Mouse (Mus musculus): ENCODE measurements around the gene Mnx1.
"Not testable (repeated sequence)": the region's sequence is repeated elsewhere in the genome, so short reads cannot be mapped to it uniquely, and the experiment has no call there.

The Mnx1 gene

DNA sequence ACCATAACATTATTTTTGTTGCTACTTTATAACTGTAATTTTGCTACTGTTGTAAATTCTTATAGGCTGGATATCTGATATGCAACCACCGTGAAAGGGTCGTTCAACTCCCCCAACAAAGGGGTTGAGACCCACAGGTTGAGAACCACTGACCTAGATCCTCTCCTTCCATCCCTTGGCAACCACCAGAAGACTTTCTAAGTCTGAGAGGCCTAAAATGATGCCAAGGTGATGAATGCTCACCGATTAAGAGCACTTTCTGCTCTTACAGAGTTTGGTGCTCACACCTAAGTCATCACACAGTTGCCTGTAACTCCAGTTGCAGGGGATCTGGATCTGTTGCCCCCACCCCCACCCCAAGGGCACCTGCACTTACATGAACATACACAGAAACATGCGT is 8.8 kb downstream of the Mnx1 start:
- DNase-seq (ENCODE audit: low spot score in 2 of 2) = no peak

DNA sequence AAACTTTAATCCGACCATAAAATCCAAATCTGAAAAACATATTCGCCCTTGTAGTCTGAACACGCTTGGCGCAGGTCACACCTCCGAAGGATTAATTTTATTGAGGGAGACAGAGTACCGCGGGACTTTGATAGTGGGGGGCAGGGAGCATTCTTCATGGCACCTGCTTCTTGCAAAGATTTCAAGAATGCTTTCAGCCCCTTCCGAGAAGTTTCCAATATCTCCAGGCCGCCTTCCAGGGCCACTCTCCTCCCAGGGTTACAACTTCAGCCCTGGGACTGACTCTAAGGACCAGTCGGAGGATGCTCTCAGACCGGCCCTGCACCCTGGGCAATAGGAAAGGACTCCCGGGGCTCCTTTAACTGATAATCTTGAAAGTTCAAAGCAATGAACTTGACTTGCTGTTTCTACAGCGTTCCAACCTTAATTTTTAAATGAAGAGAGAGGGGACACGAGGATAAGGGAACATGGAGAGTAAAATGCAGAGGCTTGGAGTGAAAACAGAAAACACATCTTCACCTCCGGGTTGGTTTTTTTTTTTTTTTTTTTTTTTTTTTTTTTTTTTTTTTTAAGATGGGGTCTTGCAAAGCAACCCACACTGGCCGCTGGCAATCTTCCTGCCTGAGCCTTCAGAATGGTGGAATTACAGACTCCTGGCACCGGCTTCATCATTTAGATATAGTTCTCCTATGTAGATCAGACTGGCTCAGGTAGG is 9.8 kb downstream of the Mnx1 start:
- no peak for DNase-seq (ENCODE audit: low spot score in 2 of 2)

DNA sequence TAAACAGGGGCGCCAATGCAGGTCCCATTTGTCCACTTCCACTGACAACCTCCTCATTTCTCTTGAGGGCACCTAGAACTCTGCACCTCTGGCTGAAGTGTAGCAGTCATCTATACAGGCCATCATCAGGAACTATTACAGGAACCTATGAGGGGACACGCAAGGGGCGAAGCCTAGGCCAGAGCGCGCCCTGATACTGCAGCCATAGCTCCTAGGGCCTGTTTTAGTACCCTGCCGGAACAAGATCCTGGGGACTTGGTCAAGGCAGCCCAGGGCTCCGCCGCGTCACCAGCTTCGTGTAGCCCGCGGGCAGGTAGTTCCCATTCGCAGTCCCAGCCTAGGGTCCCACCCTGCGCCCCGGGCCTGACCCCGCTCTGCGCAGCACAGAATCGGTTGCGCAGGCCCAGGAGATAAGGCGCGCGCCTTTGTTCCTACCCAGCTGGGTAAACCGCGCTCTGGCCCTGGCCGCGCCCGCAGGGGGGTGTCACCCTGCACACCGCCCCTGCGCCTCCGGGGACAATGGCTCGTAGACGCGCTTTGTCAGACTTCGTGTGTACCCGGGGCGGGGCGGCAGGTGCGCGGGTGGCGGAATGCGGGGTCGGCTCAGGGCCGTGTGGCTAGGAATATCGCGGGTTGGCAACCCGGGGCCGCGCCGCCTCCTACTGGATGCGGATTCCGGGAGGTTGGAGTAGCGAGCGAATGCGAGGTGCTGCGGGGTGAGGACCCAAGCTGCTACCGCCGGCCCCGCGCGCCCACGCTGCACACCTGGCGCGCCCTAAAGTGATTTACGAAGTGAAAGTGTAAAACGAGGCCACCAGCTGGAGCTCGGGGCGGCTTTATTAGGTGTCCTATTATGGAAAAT is 10.6 kb downstream of the Mnx1 start:
- DNase-seq (ENCODE audit: low spot score in 2 of 2) = no peak

DNA sequence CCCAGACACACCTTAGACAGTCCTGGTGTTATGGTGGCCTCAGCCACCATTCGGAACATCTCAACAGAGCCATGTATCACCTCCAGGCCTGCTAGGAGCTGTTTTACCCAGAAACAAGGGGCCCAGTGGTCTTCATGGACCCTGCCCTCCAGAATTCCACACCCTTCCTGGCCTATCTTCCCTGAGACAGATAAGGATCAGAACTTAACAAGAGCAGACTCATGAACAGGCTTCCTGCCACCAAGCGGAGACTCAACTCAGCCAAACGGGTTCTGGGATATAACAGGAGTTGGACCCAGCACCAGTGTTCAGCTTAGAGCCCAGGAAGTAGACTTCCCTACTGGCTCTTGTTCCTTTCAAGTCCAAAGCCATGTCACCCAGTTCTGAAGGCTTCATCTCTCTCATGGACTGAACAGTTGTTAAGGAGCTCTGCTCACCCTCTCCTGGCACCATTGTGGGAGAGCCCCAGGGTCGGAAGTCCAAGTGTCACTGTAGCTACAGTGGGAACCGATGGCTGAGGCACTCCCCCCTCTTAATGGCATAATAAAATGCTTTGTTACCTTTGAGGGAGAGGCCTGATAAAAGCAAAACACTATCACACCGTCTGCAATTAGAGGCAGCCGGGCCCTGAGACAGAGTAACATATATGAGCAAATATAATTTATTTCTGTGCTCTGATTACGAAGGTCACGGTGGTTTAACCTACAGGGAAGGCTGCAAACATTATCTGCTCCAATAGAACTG is 15.2 kb downstream of the Mnx1 start:
- no peak for DNase-seq (ENCODE audit: low spot score in 2 of 2)

DNA sequence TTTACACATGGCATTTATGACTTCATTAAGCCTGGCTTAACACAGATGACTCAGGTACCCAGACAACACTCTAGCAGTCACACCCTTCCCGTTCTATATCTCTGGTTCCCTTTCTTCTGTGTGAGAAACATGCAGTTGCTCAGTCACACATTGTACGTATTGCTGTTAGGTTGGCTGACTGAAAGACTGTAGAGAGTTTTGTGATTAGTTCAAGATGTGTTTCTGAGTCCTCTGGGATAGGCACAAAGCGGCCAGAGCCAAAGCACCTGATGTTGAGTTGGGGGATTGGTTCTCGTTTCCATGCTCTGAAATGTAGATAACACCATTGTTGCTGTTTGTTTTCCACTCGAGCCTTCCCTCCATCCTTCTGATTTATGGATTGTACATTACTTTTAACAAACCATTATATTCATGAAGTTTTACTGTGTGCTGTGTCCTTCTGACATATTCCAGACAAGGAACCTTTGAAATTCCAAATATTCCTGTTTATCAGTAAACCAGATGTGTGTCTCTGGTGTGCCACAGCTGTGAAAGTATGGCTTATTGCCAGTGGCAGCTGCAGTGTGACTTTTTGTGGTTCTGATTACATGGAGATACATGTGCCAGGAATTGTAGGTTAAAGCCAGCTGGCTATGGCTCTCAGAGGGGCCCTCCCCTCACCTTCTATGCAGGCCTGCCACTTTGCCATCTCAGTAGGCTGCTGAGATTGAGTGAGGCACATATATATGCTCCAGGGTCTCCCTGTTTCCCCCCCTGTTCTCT is 21.2 kb downstream of the Mnx1 start:
- DNase-seq (ENCODE audit: low spot score in 2 of 2) = no peak

DNA sequence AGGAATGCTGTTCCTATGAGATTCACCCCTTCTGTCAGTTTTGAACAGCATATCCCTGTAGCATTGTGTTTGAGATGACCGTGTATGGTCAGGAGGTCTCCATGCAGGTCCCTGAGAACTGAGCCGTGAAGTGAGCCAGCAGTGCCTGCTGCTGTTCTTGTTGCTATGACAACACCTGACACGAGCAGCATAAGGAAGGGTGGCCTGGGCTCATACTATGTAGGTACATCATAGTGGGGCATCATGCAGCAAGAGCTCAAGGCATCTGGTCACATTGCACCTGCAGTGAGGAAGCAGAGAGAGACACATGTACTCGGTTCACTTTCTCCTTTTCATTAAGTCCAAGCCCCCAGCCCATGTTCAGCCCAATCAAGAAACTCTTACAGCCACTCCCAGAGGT is 25.9 kb downstream of the Mnx1 start:
- DNase-seq (ENCODE audit: low spot score in 2 of 2) = no peak

DNA sequence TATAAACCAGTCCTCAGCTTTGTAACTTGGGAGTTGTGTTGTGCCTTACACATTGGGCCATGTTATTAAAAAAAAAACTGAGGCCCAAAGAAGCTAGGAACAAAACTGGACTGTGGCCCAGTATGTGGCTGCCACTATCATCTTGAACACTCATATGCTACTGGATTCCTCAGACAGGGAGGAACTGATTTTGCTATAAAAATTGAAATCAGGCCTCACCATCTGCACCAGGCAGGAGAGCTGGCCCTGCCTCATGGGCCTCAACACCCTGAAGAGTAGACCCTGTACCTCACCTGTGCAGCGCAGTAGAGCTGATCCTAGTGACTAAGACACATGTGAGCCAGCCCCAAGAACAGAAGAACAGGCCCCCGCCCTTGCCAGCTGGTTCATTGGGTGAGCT is 33.0 kb downstream of the Mnx1 start:
- DNase-seq (ENCODE audit: low spot score in 2 of 2) = no peak

DNA sequence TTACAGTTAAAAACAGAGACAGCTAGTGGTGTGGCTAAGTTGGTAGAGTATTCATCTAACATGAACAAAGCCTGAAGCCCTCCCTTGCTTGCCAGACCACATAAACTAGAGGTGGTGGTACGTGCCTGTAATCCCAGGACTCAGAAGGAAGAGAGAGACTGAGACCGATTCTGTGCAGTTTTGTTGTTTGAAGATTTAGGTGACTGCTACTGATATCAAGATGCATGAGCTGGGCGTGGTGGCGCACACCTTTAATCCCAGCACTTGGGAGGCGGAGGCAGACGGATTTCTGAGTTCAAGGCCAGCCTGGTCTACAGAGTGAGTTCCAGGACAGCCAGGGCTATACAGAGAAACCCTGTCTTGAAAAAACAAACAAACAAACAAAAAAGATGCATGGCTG is 41.5 kb downstream of the Mnx1 start:
- DNase-seq (ENCODE audit: low spot score in 2 of 2) = not testable (repeated sequence)

DNA sequence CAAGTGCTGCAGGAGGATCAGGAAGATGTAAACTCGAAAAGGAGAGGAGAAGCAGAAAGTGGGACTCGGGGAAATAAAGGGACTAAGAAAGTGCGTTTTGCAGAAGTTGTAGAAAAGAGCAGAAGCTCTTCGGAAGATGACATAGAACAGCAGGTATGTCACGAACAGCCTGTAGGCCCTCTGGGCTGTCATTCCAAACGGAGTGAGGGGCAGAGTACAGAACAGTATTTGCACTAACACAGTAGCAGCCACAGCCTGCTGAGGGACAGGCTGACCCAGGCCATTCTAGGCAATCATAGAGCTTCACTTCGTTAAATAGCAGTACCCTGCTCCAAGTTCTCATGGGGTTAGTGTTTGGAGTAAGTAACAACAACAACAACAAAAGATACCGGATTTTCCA is 42.8 kb downstream of the Mnx1 start:
- no peak for DNase-seq (ENCODE audit: low spot score in 2 of 2)

DNA sequence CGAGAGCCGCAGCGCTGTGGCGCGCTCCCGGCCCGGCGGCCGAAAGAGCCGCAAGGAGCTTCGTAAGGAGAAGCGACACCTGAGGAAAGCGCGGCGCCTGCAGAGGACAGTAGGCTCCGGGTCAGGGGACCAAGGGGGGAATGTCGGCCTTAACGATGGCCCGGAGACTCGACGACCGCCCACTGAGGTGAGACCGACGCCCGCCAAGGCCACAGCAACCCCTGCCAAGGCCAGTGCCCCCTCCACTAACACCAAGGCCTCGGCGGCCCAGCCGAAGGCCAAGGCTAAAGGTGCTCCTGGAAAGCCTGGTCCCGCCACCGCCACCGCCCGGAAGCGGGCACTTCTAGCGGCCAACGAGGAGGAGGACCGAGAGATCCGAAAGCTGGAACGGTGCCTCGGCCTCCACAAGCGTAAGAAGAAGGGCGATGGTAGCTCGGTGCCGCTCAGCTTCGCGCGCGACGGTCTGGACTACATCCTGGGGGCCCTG is 43.4 kb downstream of the Mnx1 start:
- DNase-seq (ENCODE audit: low spot score in 2 of 2) = peak in 1 of 2 experiments; percentile 8

DNA sequence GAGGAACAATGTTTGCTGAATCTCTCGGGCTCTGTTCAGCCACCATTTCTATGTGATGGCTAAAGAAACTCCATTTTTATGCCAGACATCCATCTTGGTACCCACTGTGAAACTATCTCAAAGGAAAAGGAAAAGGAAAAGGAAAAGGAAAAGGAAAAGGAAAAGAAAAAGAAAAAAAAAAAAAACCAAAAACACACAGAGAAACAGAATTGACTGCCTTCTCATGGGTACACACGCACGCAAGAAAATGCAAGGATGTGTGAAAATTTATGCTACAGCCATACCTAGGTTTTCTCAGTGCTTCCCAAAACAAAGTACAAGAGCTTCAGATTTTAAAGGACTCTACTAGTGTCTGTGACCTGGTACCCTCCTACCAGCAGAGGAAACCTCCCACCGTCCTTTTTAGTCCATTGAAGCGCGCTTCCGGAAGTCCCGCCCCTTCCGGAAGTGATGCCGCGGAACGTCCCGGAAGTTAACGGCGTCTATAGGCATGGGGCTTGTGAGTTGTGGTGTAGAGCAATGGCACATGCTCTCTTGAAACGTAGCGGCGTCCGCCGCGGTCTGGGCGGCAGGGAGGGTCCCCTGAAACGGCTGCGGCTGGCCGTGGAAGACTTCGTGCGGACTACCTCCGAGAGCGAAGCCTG is 43.9 kb downstream of the Mnx1 start, which contains the start of gene Nom1:
Gene Nom1, plus strand, starts transcription at position 437 of the 644 bp plus-strand sequence.
- peak; percentile 69 to 93 for DNase-seq (ENCODE audit: low spot score in 2 of 2)

DNA sequence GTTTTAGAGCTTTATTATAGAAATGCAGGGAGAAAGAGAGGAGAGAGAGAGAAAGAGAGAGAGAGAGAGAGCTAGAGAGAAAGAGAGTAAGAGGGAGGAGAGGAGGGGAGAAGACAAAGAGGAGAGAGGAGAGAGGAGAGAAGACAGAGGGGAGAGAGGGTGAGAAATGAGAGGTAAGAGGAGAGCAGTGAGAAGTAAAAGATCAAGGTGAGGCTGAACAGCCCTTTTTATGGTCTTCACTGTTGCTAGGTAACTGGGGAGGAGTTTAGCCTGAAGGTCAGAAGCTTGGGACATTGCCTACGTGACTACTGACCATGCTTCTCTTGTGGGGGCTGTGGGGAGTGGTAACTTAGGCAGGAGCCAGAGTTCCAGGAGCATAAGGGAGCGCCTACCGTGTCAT is 54.9 kb downstream of the Mnx1 start:
- DNase-seq (ENCODE audit: low spot score in 2 of 2) = not testable (repeated sequence)

Measured in left cerebral cortex, adult 9 months (tissue).